Mouse (Mus musculus): Measurements from ENCODE around the gene Fbxo36.
A peak's percentile ranks its signal among the peaks of the same experiment; 100 is the strongest.

Gene Fbxo36

GRCm38 (mm10) chr1:84839309-84840017 is at the start of gene Fbxo36:
Fbxo36 (plus strand) TSS chr1:84839841.
- peak; percentile 88 for DNase-seq (ENCODE audit: low spot score in 2 of 2)

GRCm38 (mm10) chr1:84791393-84791792 is 48.2 kb upstream of the Fbxo36 start:
- DNase-seq (ENCODE audit: low spot score in 2 of 2), result no peak

- no peak for DNase-seq (ENCODE audit: low spot score in 2 of 2)
These were observed 44.3 kb upstream of the Fbxo36 start for GRCm38 (mm10) chr1:84795335-84795734.

- DNase-seq (ENCODE audit: low spot score in 2 of 2), result no peak
These were observed 40.5 kb upstream of the Fbxo36 start for GRCm38 (mm10) chr1:84799166-84799565.

- no peak for DNase-seq (ENCODE audit: low spot score in 2 of 2)
These were observed 35.9 kb upstream of the Fbxo36 start for GRCm38 (mm10) chr1:84803788-84804187.

GRCm38 (mm10) chr1:84817596-84817995 is 22.0 kb upstream of the Fbxo36 start:
- no peak for DNase-seq (ENCODE audit: low spot score in 2 of 2)

- DNase-seq (ENCODE audit: low spot score in 2 of 2), result no peak
These were observed 14.6 kb upstream of the Fbxo36 start for GRCm38 (mm10) chr1:84825091-84825490.

- no peak for DNase-seq (ENCODE audit: low spot score in 2 of 2)
These were observed 2.0 kb upstream of the Fbxo36 start for GRCm38 (mm10) chr1:84837523-84838145.

- no peak for DNase-seq (ENCODE audit: low spot score in 2 of 2)
These were observed 1.5 kb upstream of the Fbxo36 start for GRCm38 (mm10) chr1:84838156-84838555.

- DNase-seq (ENCODE audit: low spot score in 2 of 2), result peak; percentile 37 to 62
These were observed 955 bp upstream of the Fbxo36 start for GRCm38 (mm10) chr1:84838621-84839151.

- DNase-seq (ENCODE audit: low spot score in 2 of 2), result peak in 1 of 2 experiments; percentile 38
These were observed 500 bp downstream of the Fbxo36 start, which contains the start of gene Trip12 for GRCm38 (mm10) chr1:84840018-84840664. Trip12 (minus strand) TSS chr1:84840516.

- no peak for DNase-seq (ENCODE audit: low spot score in 2 of 2)
These were observed 1.4 kb downstream of the Fbxo36 start for GRCm38 (mm10) chr1:84841061-84841460.

GRCm38 (mm10) chr1:84843366-84843765 is 3.7 kb downstream of the Fbxo36 start:
- DNase-seq (ENCODE audit: low spot score in 2 of 2), result no peak

GRCm38 (mm10) chr1:84847698-84848097 is 8.1 kb downstream of the Fbxo36 start:
- DNase-seq (ENCODE audit: low spot score in 2 of 2), result no peak

- no peak for DNase-seq (ENCODE audit: low spot score in 2 of 2)
These were observed 8.7 kb downstream of the Fbxo36 start for GRCm38 (mm10) chr1:84848335-84848734.

GRCm38 (mm10) chr1:84848801-84849455 is 9.3 kb downstream of the Fbxo36 start:
- DNase-seq (ENCODE audit: low spot score in 2 of 2), result no peak

- DNase-seq (ENCODE audit: low spot score in 2 of 2), result no peak
These were observed 10.2 kb downstream of the Fbxo36 start for GRCm38 (mm10) chr1:84849804-84850203.

GRCm38 (mm10) chr1:84850471-84850870 is 10.8 kb downstream of the Fbxo36 start:
- DNase-seq (ENCODE audit: low spot score in 2 of 2), result no peak

GRCm38 (mm10) chr1:84851512-84852235 is 12.0 kb downstream of the Fbxo36 start:
- no peak for DNase-seq (ENCODE audit: low spot score in 2 of 2)

- no peak for DNase-seq (ENCODE audit: low spot score in 2 of 2)
These were observed 14.1 kb downstream of the Fbxo36 start for GRCm38 (mm10) chr1:84853721-84854120.

- no peak for DNase-seq (ENCODE audit: low spot score in 2 of 2)
These were observed 15.3 kb downstream of the Fbxo36 start for GRCm38 (mm10) chr1:84854966-84855365.
